Mouse (Mus musculus) 416B (cell line): ENCODE measurements around the gene Ldb1.

Experiments used
- DNase-seq: peaks from one replicate; pipeline ENCODE4 v3.0.0; 2011; ENCODE audit warnings: low read depth

The Ldb1 gene

DNA sequence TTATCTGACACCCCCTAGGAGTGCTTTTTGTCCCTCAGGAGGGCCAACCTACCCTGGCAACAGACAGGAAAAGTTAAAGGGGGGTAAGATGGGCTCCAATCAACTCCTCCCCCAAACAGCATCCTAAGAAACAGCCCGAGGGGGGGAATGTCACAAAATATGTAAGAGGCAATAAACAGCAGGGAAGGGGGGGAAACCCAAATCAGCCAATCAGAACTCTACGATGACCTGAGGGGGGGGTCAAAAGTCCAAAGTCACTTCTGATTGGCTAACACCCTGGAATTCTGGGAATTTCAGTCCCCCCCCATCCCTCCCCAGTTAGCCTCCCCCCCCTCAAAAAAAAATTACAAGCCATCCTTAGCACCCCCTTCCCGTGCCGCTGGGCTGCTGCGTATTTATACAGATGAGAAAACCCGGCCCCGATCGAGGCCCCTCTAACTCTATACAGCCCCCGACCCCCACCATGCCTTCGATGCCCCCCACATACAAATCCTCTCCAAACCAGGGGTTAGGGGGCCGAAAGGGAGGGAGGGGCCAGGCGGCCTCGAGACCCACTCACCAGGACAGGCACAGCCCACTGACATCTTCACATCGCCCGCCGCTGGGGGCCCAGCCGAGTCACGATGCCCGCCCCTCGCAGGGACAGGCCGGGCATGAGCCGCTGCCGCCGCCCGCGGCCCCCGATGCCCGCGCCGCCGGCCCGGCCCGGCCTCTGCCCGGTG, 582 bp downstream of the Ldb1 start, which contains the start of gene Pprc1:
Gene Pprc1 (plus strand): TSS at position 616 of the 722 bp plus-strand sequence.
- DNase-seq, result peak; percentile 87

DNA sequence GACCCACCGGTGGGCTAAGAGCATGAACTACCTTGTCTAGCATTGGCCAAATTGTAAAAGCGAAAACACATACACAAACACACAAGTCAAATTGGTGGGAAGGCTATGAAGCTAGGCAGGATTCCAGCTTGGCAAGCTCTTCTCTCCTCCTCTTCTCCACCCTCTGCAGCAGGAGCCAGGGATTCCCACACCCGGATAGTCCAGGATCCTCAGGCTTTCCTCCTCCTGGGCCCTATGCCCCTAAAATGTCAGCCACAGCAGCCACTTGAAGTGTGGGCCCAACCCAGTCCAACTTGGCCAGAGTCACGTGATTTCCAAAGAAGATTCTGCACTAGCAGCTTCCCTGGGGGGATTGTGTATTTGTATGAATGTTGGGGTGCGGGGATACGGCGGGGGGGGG, 1.6 kb downstream of the Ldb1 start:
- no peak for DNase-seq

DNA sequence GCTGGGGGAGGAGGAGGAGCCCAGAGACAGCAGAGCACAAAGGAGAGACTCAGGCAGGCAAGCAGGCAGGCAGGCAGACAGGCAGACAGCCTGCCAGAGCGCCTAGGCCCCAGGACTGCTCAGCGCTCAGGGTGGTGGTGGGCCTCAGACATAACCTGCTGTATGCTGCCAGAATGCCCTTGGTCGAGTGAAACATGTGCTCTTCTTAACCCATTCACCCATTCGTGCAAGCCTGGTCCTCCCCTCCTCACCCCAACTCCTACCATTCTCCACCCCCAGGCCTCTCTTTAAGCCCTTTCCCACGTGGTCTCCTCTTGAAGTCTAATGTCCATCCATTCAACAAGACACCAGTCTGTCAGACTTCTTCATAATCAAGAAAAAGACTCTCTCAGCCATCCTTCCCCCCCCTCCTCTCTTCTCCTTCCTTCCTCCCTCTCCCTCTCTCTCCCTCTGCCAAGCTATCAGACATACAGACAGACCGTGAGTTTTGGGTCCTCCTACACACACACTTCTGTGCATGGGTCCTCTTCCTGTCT, 2.5 kb downstream of the Ldb1 start:
- DNase-seq, result peak; percentile 72

DNA sequence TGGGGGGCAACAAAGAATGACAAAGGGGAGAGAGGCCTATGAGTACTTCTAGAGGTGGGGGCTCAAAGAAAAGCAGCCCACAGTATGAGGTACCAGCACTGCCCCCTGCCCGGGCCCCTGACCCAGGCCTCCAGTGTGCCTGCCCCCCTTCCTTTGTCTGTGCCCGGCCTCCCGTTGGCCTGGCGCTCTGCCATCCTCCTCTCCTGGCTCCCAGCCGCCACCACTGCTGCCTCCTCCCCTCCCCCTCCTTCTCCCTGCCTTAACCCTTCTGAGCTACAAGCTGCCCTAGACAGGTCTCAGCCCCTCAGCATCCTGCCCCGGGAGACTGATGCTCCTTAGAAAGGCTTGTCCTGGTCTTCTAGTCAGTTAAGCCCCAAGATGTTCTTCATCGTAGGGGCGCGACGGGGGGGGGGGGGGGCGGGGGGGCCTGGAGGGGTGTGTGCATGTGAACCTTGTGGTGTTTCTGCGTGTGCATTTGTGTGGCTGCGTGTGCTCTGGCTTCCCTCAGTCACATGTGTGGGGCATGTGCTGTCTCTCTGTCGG, 3.0 kb downstream of the Ldb1 start:
- DNase-seq, result peak; percentile 86

DNA sequence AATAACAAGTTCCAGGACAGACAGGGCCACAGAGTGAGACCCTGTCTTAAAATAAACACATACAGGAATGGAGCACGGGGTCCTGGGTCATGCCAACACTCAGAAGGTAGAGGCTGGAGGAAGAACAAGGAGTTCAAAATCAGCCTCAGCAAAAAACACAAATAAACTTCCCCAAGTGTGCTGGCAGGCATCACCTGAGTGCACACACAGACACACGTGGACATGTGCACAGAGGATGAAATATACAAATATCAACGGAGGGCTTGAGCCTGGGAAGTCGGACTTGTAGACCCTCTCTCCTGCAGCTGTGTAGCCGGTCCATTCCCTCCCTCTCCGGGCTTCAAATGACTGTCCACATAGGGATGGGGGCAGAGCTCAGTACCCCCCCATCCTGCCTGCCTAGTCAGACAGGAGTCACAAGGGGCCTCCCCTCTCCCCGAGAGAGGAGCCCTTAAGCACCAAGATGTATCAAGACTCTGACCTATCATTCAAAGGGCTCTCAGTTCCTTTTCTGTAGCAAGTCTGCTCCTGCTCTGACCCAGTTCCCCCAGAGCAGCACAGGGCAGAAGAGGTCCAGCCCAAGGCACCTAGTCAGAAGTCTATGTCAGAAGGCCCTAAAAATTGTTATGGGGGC, 3.6 kb downstream of the Ldb1 start:
- peak; percentile 57 for DNase-seq

DNA sequence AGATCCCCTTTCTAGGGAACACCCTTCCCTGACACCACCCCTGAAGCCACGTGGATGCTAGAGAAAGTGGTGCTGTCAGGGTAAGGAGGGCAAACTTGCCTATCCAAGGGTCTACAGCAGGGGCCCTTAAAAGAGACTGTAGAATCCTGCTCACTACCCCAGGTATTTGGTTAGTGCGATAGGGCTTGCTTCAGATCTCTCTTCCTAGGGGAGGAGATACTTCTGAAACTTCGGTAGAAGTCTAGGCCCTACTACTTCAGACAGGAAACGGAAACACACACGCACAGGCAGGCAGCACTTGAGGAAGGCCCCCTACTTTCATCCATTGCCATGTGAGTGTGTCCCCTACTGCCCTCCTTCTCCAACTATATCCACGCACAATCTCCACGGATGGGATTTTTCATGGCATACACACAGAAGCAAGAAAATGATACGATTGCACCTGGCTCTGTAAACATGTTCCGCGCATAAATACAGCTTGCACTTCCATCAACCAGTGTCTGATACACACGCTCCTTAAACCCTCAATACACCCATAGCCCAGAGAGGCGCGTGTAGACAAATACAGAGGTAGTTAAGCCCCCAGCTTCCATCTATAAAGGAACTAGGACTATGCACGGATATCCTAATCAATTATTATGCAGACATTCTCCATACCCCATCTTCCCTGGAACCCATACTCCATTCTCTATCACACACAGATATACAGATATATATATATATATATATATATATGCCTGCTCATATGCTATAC, 4.7 kb downstream of the Ldb1 start:
- peak; percentile 86 for DNase-seq

DNA sequence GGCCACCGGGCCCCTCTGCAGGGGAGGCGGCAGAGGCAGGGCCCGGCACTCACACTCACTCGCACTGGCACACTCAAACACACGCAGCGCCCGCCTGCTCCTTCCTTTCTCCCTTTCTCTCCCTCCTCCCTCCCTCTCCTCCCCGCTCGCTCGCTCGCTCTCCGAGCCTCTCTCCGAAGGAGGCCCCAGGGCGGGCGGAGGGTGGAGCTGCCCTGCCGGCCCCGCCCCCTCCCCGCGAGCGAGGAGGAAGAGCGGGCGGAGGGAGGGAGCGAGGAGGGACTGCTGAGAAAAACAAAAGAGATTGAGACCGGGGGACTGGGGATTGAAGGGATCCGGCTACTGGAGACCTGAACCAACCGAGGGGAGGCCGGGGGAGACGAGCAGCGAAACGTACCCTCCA, 5.5 kb downstream of the Ldb1 start:
- peak; percentile 91 for DNase-seq

DNA sequence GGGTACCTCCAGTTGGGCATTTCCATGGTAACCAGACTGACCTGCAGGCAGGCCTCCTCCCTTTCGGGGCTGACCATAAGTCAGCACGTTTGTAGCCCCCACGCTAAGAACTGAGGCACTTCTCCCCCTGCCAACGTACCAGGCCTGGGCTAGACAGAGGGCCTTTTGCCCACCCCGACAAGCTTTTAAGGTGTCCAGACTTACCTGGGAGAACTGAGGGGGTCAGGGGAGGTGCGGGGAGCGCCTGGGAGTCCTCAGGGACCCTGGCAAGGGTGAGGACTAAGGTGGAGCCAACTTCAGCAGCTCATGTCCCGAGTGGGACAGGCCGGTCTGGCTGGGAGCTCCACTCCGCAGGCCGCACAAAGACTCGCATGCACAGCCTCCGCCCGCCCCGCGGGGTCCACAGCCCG, 6.2 kb downstream of the Ldb1 start:
- DNase-seq, result no peak

DNA sequence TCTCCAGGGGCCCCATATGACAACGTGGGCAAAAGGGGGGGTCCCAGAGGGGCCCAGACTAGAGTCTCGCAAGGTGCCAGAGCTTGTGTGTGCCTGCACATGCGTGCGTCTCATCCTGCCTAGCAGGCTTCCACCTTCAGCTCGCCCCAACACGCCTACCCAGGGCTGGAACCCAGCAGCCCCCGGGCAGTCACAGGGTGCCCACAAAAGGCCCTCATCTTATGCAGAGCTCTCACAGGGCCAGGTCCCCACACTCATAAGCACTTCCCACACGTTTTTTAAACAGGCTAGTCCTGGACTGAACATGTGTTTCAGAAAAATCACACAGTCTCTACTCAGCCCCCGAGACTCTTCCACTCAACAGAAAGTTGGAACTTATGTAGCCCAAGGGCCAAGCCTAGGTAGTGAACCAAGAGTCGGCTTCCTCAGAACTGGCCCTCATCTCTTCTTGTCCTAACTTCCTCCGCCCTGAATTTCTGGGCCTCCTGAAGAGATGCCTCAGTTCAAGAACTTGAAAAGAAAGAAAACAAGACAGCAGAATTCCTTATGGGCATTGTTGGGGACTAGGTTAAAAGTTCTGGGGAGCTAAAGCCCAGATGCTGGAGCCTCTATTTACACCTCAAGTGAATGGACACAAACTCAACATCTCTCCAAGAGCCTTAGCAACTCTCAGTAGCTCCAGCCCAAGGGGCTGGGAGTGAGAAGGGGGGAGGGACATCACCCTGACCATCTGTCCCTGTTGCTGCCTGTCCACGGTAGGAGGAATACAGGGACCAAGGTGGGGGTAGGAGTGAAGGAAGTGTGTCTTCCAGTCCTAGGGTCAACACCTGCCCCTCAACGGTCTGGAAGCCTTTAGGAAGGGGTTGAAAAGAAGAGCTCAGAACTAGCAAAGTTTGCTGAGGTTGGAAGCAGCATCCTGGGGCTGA, 6.8 kb downstream of the Ldb1 start:
- DNase-seq, result no peak

DNA sequence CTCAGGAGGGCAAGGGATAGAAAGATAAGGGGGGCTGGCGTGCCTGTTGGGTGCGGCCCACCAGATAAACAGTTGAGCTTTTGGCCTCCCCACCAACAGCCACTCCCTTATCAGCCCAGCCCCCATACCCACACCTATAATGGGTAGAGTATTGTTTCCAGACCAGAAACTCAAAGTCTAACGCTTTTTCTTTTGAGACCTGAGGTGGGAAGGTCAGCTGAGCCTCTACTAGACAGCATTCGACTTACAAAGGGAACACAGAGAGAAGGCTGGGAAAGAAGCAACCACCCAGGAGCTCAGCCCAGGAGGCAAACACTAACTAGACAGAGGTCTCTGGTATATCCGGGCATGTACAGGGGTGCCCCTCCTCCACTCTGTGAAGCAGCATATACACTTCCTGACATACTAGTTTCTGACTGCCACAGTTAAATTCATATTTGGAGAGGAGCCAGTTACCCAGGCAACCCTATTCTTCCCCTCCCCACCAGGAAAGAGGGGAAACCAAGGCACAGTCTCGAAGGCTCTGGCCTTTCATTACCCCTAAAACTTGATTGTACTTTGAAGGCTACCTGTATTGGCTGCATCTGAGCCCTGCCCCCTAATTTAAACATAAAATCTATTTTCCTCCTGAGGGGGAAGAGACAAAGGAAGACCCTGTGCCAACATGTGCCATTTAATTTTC, 7.6 kb downstream of the Ldb1 start:
- DNase-seq, result peak; percentile 76

DNA sequence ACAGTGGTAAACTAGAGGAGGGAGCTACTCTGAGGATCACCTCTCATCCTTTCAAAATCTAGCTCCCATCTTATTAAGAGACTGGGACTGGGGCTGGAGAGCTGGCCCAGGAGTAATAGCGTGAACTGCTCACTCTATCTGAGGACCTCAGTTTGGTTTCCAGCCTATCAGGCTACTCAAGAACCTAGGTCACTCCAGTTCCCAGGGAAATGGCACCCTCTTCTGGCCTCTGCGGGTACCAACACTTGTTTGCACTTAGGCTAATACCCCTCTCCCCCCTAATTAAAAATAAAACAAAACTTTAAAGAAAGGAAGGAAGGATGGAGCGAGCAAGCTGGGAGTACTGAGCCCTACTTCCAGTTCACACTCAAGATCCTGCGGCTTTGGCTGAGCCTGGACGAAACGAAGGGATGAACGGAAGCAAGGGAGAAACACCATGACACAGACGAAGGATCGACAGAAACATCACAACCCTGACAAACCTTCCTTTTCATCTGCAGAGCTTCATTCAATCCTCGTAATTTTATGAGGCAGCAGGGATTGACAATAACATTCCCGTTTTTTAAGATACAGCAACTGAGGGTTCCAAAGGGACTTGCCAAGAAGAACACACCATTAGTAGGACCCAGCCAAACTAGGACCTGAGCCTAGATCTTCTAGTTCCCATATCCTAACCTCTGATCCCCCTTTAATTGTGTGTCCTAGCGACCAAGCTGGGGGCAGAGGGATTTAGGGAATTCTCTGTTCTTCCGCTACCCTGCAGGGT, 8.4 kb downstream of the Ldb1 start:
- peak; percentile 58 for DNase-seq

DNA sequence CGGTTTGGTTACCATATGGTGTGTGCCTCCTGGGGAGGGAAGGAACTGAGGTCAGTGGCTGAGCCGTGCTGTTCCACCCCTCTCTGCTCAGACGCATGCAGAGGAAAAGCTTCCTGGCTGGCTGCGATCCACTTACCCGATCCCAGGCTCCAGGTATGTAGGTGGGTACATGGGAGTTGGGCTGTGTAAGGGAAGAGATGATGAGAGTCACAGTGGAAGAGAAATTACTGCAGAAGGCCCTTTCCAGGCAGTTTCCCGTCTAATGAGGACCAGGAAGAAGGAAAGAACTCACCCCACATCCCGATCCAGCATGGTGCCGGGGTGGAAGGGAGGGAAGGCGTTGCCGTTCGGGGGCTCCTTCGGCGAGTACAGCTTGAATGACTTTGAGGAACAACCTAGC, 9.0 kb downstream of the Ldb1 start:
- DNase-seq, result no peak

DNA sequence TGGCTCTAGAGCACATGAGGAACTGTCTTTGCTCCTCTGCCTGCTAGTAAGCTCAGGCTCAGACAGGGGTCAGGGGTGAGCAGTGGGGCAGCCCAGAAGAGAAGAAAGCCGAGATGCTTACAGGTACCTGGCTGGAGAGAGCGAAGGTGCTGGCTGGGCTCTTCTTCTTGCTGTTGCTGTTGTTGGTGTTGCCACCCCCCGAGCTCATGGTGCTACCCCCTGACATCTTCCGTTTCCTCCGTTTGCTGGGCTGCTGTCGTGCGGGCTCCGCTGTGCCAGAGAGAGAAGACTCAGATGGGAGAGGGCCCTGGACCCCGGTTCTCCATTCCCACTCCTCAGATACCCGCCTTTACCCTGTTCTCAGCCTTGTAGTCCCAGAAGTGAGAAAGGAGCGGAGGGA, 11.1 kb downstream of the Ldb1 start:
- no peak for DNase-seq

DNA sequence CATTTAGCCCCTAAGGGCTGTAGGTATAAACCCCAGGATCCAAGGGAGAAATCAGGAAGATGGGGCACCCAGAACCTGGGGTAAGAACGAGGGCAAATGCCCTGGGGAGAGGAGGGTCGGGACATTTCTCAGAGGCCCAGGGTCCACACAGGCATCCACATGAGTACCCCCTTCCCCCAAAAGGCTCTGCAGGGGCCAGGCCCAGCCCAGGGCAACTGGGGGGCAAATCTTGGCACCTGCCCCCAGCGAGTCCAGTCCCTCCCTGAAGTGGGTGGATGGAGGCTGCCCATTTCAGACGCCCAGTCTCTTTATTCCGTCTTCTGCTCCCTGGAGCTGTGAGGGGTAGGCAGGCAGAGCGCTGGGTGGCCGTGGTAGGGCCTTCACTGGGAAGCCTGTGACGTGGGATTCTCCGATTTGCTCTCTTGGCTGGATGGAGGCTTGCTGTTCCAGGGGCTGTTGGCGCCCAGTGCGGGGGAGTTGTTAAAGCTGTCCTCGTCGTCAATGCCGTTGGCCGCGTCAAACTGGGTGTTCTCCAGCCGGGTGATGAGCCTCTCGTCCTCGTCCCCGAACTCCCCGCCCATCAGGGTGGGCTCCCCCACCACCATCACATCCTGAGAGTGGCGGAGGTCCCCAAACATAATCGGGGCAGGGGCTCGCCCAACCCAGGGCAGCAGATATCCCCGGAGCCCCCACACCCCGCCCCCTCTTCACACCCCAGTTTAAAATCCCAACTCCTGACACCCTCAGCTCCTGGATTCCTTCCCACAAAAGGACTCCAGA, 12.1 kb downstream of the Ldb1 start:
- DNase-seq, result no peak

DNA sequence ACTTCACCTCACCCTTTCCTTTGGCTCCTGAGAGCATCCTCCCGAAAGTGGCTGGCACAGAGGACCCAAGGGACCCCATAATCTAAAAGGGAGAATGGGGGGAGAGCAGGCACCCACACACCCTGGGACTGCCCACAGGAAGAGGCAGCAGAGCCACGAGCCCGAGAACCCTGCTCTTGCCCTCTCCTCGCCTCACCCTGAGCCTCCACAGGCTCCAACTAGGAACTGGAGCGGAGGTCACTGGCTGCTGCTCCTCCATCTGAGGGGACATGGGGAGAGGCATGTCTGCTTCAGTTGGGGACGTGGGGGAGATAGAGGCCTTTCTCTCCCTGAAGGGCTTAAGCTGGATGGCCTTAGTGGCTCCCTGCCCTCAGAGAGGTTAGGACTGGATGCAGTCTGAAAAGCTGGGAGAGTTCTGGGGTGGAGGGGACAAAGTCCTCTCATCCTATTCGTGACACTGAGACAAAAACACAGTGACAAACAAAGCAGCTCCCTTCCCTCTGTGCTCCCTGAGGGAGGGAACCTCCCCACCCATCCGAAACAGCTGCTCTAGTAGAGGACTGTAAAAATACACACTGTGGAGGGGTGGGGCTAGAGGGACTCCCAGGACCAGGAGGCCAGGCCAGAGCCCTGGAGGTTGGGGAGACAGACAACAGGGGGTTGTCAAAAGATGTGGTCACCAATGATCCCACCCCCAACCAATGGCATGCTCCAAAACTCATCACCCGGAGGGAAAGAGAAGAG, 13.2 kb downstream of the Ldb1 start:
- DNase-seq, result no peak

DNA sequence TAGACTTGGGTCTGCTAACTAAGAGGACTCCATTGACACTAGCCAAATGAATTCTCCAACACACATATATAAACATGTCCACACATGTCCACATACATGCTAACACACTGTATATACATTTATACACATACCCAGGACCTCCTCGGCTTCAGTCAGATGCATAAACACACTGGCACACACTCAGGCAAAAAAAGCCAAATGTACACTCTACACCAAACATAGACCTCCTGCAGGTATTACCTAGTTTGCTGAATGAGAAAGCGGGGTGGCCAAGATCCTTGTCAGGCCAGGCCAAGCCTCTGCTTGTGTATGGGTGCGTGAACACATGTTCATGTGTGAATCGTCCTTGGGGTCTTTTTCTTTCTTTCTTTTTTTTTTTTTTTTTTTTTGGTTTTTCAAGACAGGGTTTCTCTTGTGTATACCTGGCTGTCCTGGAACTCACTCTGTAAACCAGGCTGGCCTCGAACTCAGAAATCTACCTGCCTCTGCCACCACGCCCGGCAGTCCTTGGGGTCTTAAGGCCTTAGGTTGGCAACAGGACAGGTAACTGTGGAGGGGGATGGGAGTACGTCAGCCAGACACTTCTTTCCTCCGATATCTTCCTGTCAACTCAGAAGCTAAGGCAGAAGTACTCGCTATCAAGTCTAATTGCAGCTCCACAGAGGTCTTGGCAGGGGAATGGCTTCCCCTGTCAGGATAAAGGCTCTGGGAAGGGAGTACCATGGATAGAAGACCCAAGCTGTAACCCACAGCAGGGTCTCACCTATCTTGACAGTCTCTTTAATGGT, 14.6 kb downstream of the Ldb1 start:
- DNase-seq, result no peak

DNA sequence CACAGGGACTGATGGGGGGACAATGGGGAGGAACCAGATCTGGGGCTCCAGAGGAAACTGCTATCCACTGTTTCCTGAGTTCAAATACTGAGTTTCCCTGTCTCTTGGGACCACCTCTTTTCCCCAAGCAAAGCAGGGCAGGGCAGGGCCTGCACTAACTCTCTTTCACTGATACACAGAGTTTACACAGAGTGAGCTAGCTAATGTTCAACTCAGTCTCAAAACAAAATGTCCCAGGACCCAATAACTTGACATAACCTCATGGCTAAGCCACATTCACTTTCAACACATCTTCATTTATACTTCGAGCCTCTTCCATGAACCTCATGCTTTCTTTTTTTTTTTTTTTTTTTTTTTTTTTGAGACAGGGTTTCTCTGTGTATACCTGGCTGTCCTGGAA, 15.4 kb downstream of the Ldb1 start:
- DNase-seq, result no peak
